Mouse (Mus musculus) ovary, adult 18-20 months (tissue): ENCODE measurements around the gene Gnai2.
"Not testable (repeated sequence)": the region's sequence is repeated elsewhere in the genome, so short reads cannot be mapped to it uniquely, and the experiment has no call there.

Experiments used
- DNase-seq: peaks from one replicate; pipeline ENCODE4 v3.0.0; 2022; ENCODE audit warnings: low spot score, mixed read lengths

Gene Gnai2

DNA sequence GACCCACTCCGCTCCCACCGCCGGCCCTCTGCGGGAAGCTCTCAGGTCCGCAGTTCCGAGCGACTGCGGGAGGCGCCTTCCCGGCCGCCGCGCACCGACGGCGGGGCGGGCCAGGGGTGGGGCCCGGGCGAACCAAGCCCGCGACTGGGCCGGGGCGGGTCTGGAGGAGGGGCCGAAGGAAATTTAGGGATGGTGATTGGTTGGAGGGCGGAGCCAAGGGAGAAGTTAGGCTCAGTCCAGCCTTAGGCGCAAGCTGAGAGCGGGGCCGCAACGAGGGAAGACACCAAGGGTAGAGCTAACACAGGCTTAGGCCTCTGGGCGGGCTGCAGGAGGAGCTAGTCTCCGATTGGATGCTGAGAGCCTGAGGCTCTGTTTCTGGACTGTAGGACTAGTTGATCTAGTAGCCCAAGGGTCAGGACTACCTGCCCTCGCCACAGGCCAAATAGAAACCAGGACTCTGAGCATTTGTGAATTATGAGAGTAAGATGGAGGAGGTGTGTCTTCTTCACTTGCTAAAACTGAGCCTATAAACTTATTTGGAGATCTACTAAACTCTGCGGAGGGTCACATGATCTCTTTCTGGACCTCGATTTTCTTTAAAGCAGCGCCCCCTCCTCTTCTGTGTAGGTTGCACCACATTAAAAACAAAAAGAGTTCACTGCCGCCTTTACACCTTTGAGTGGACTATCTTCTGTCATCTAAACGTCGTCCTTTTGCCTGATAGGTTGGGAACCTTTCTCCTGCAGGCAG, at the start of gene Gnai2:
Gene Gnai2, minus strand, starts transcription at position 89 of the 750 bp plus-strand sequence.
- DNase-seq = peak; percentile 97

DNA sequence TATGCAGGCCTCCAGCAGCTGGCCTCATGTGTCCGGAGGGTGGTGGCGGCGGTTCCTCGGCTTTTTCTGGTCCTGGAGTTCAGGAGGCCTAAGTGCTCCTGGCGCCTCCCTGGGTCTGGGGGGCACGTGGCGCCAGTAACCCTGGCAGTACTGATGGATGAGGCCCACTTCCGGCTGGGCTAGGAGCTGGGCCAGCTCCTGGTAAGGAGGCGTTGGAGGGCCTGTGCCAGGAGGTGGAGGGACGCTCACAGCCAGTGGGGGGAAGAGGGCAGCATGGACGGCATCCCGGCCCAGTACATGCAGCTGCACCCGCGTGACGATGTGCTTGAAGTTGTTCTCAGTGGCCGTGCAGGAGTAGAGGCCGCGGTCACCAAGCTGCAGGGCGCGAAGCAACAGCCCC, 47.2 kb upstream of the Gnai2 start:
- DNase-seq = no peak

DNA sequence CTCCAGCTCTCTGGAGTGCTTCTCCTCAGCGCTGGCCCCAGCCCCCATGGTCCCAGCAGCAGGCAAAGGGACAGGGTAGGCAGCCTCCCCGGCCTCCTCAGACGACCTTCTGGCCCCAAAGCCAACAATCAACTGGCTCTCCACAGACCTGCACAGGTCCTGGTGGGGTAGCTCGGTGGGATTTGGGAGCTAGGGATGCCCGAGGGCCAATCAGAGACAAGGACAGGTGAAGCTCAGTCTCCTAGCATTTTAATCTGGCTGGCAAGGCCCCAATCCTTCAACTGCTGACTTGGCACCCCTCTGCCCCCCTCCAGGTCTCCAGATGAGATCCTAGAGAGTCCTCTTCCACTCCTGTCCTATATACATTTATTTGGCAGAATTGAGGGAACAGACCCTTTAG, 44.3 kb upstream of the Gnai2 start, which contains the start of gene Gnat1:
Gene Gnat1, minus strand, starts transcription at position 212 of the 400 bp plus-strand sequence.
- no peak for DNase-seq

DNA sequence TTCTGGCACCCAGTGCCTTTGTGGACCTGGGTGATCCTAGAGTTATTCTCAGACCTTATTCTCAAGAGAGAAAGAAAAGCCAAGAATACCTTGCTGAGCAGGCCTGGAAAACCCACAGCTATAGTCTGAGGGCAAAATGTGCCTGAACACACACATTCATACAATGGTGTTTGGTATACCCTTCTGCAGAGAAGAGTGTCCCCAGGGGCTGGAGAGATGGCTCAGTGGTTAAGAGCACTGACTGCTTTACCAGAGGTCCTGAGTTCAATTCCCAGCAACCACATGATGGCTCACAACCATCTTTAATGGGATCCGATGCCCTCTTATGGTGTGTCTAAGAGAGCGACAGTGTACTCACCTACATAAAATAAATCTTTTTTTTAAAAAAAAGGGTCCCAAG, 43.7 kb upstream of the Gnai2 start:
- DNase-seq = no peak

DNA sequence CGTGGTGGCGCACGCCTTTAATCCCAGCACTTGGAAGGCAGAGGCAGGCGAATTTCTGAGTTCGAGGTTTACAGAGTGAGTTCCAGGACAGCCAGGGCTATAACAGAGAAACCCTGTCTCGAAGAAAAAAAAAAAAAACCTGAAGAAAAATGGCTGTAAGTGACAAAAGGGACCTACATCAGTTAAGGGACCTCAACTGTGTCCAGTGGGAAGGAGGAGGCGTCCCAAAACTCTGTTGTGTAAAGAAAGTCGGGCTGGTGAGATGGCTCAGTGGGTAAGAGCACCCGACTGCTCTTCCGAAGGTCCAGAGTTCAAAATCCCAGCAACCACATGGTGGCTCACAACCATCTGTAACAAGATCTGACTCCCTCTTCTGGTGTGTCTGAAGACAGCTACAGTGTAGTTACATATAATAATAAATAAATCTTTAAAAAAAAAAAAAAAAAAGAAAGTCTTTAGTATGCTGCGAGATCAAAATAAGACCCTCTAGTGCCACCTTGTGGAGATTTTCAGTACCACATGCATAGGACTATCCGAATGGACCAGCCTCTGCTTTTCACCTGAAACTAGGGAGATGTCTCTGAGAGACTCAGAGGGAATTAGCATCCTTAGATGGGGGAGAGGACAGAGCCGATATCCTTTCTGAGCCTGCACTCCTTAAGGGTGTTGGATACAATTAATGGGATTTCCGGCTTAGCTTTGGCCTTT, 42.8 kb upstream of the Gnai2 start:
- not testable (repeated sequence) for DNase-seq

DNA sequence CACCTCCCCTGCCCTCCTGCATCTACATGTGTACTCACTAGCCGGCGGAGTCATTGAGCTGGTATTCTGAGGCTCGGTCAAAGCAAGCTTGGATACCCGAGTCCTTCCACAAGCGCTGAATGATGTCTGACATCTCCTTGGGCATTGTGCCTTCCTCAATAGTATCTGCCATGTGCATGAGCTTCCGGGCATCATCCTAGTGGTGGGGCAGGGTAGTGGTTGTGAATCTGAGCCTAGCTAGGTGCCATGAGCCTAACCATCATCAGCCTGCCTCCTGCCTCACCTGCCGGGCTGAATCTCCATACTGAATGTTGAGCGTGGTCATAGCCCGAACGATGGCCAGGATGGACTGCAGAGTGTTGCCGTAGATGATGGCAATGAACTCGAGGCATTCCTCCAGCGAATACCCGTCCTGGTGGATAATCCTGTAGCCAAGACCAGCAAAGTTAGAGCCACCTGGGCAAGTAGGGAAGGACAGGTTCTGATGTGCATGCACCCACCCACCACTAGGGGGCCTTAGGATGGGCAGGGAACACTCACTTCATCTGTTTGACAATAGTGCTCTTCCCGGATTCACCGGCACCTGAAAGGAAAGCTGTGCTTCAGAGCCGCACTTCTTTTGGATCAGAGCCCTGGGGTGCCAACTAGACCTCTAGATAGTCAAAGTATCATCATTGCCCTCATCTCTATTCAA, 42.1 kb upstream of the Gnai2 start:
- no peak for DNase-seq

DNA sequence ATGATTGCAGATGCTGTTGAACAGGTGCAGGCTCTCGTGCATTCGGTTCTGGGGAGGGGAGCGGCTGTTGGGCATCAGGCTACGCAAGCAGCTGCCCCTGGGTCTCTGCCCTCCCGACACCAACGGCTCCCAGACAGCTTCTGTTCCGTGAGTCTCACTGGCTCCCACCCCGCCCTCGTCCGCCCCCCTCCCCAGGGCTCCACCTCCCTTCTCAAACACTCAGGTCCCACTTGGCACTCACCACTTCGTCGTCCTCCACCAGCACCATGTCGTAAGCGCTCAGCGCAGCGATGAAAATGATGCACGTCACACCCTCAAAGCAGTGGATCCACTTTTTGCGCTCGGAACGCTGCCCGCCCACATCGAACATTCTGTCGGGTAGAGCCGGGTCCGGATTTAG, 41.1 kb upstream of the Gnai2 start:
- no peak for DNase-seq

DNA sequence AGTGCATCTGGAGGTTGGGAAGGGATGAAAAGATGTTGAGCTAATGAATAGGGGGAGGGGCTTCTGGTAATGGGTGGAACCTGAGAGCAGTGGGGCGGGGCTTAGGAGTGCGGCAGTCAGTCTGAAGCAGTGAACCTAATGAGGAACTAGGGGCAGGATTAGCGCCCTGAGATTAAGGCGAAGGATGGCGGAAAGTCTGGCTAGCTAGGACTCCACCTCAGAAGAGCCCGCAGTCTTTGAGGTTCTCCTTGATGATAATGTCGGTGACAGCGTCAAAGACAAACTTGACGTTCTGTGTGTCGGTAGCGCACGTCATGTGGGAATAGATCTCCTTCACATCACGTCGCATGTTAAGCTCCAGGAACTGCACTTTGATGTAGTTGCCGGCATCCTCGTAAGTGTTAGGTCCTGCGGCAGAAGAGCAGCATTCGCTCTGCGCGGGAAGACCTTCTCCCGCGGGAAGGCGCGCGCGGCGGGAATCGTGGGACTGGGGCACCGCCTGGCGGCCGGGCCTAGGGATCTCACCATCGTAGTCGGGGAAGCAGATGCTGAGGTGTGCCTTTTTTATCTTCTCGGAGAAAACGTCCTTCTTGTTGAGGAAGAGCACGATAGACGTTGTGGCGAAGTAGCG, 40.6 kb upstream of the Gnai2 start:
- DNase-seq = peak; percentile 32

DNA sequence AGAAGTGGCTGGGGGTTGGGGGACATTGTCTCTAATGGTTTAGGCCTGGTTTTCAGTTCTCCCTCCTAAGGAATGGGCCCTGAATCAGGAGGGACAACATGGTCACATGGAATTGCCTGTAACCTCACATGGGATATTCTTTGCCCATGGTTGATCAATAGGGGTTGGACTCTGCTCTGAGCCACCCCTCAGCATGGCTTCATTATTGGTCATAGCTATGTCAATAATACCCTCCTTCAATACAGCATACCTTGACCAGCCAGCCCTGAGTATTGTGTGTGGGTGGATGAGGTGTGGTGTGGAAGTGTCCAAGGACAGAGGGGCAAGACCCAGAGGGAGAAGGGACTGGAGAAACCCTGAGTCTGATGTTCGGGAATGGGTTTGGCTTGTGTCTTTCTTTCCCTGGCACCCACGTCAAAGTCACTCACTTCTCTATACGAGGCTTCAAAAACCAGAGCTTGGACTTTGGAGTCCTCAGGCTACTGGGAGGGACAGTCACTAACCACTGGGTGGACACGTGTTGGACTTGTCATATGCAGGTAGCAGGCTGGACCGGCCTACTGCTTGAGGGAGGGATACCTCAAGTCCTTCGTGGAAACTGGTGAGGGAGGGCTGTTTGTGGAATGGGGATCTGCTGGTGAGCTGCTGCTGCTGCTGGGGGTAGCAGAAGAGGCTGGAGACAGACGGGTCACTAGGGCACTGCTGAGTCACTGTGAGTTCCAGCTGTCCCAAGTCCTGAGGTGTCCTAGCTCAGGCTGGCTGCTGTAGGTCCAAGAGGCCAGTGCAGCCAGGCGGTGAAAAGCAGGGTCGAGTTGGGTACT, 39.7 kb upstream of the Gnai2 start:
- no peak for DNase-seq

DNA sequence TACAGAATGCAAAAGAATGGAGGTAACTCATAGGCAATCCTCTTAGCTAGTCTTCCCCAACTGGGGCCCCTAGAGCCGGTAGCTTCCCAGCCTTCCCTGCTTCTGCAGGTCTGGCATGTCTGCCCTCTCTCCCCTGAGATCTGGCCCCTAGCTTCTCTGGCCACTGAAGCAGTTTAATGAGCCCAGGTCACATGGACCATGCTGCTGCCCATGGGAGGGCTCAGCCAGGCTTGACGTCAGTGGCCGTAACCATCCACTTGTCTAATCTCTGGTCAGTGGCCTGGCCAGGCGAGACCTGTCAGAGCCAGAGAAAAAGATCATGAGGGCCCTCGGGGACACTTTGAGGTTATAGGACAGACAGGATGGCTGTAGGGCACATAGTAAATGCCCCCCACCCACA, 35.1 kb upstream of the Gnai2 start:
- no peak for DNase-seq

DNA sequence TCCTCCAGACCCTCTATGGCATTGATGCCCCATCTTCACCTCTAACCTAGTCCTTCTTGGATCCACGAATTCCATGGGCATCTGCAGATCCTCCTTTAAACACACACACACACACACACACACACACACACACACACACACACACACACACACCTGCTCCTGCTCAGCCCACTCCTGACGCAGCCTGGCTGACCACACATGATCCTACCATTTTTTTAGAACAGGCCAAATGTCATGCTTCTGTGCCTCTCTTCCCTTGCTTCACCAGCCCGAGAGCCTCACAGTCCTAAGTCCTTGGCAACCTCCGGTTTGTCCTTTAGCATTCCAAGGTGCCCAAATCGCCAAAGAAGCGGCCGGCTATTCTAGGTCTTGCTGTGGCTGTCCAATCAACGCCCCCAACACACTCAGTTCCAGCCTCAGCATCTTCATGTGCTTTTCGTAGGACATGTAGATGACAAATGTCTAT, 34.3 kb upstream of the Gnai2 start, which contains the start of gene Slc38a3:
Gene Slc38a3, minus strand, starts transcription at position 51 of the 466 bp plus-strand sequence.
- DNase-seq = no peak

DNA sequence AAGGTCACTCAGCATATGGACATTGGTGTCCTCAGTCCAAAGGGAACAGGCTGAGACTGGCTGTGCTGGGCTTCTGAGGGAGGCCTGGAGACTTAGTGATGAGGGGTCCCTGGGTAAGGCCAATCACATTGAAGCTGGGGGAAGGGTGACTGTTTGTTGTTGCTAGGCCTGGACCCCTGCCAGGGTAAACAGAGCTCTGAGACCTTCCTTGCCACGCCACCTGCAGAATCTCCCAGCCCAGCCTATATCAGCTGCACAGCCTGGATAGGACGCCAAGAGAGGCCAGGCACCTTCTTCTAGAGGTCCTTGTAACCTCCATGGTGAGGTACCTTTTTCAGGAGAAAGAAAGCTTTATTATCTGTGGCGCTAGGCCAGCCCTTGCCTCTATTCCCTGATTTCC, 33.7 kb upstream of the Gnai2 start:
- DNase-seq = no peak

DNA sequence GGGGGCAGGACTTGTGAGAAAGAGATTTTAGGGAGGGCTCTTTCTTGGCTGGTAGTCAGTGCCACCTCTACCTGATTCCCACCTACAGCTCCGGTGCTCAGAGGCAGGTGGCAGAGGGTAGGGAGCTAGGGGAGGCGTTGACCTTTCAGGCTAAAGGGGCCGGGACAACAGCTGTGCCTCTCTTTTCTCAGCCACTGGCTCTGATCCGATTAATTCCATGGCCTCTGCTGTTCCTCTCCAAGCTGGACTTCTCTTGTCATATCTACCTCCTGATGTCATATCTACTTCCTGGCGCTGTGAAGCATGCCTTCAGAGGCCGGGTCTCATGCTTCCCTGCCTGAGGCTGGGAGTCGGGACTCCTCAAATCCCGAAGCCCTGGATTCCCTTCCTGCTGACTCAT, 32.8 kb upstream of the Gnai2 start:
- DNase-seq = no peak

DNA sequence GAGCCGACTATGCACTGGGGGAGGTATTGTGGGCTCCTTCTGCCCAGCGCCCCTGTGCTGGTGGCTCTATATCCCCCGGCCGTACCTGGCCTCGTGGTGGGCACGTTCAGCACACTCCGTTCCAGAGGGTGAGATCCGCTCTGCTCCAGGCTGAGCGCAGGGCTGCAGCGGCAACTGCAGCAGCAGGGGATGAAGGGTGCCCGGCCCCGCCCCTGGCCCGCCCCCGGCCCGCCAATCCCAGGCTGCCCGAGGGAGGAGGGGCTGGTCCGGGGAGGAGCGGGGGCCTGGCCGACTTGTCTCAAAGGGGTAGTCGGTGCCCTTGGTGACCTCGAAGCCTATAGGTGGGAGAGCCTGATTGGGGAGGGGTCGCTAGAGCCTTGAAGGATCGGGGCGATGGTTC, 32.1 kb upstream of the Gnai2 start:
- DNase-seq = peak; percentile 63

DNA sequence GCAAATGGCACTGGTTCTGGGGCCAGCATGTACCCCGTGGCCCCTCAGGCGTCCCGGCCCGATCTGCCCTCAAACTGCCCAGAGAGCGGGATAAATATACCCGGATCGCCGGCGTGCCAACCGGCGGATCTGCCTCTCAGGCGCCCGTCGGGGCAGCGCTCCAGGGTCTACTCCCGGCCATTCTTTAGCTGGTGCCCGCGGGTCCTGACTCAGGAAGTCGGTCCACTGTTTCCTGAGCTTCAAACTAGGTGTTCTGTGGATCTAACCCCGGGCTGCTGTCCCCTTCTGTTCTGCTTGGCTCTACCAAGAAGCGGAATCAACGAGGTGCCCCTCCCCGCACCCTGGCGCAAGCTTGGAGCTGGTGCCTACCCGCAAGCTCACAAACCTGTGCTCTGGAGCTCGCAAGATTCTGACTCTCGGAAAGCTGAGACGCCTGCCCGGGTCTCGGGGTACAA, 31.6 kb upstream of the Gnai2 start:
- DNase-seq = no peak

DNA sequence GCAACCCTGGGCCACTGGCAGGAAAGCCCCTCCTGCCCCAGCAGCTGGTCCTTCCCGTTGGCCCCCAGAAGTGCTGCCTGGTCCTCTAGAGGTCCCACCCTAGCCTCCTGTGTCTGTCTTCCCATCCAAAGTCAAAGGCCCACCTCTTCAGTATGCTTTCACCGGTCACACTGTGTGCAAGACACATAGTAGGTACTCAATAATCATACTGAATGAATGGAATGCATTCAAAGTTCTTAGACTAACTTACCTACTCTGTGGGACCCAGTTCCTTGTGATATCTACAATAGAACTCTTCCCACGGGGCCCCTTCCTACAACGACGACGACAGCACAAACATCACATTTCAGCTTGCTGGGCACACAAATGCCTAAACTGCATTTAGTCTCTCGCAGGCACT, 30.1 kb upstream of the Gnai2 start:
- no peak for DNase-seq

DNA sequence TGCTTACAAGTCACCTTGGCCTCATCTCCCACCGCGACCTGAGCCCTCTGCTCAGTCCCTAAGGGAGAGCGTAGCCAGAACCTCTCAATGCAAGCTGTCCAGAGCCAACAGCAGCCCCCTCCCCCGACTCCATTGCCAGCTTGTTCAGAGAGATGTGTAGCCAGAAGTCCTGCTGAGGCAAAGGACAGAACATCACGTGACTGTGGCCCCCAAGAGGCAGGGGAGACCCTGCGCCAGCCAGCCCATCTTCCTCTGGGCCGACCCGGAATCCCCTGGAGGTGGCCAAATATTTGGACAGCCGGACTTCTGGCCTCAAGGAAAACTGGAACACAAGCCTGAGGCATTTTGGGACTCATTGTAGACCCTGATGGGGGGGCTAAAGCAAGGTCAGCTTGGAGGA, 28.4 kb upstream of the Gnai2 start:
- no peak for DNase-seq

DNA sequence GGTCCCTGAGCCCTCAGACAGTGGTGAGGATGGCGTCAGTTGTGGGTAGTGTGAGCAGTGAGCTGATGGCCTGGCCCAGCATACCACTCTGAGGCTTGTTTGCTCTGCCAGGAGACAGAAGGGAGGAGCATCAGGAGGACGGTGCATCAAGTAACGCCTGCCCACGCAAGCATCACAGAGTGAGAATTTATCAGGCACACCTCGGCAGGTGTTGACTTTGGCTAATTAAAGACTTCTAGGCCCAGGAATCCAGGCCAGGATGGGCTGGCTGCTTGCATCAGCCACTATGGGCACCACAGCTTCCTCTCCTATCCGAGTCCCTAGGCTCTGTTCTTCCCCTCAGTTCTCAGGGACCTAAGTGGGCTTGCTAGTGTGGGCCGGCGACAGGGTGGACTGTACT, 27.2 kb upstream of the Gnai2 start:
- no peak for DNase-seq

DNA sequence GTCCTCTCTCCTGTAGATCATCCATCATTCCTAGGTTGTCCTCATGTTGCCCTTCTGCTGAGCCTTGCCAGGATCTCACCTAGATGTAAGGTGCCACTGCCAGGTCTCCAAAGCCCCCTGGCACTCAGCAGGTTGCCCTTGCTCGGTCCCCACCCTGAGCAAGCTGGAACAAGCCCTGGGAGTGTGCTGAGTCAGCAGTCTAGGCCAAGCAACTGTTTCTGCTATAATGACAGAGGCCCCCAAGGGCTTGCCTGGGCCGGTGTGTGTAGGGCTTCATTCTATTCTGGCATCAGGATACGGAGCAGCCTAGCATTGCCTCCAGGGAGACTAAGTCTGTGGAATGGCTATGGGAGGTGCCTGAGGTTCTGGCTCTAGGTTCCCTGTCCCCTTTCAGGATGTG, 25.6 kb upstream of the Gnai2 start:
- DNase-seq = no peak

DNA sequence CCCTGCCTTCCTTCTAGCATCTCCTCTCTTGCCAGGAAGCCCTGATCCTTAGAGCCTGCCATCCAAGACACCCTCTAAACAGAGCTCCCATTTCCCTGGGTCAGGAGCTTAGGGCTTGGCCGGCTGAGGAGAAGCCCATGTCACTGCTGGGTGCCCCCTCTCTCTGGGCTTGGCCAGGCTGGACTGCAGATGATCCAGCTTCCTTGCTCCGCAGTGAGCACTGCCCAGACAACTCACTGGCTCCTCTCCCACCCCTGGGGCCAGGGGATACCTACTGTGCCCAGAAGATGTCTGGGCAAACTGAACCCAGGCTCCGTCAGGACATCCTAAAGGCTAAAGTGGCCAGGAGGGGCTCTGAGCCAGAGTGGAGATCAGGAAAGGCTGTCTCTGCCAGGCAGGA, 24.8 kb upstream of the Gnai2 start:
- DNase-seq = no peak

DNA sequence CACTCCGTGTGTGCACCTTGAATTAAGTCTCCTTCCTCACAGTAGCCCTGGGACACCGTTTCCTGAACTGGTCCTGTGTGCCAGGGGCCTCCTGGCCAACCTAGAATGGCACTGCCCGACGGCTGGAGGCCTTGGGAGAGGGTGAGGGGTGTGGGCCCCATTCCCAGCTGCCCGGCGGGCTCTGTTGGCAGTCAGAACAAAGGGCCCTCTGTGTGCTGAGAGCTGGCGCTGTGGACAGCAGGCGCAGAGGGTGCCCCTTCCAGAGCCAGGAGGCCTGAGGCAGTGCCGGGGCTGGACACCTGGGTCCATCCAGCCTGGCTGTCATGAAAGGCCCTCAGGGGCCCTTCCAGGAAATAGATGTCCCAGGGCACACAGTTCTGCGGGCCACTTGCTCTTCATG, 24.4 kb upstream of the Gnai2 start:
- no peak for DNase-seq
